Mouse (Mus musculus): ENCODE data around the gene Ermap.

Gene Ermap

DNA sequence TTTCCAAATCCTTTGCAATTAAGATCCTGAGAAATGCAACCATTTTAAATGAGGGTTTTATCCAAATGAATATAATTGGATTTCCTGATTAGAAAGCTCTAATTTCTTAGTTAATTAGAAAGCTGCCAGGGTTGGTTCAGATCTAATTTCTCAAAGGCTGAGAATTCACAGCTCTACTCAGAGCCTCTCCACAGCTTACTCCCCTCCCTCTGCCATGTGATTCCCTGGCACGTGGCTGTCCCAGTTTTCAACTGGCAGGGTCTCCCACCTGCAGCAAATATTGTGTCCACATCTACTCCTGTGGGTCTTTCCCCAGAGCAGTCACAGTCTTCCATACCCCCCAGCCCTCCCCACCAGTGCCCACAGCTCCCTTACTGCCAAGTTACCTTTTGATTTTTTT, 6.3 kb downstream of the Ermap start:
- no peak for DNase-seq

GRCm38 (mm10) chr4:119181456-119181855, 8.4 kb downstream of the Ermap start:
- no peak for DNase-seq

GRCm38 (mm10) chr4:119180133-119180707, 9.6 kb downstream of the Ermap start:
- DNase-seq, result no peak

GRCm38 (mm10) chr4:119178331-119178730, 11.5 kb downstream of the Ermap start:
- DNase-seq, result no peak

GRCm38 (mm10) chr4:119177702-119178101, 12.1 kb downstream of the Ermap start:
- DNase-seq, result no peak

- DNase-seq, result peak; percentile 84
These were observed 15.9 kb downstream of the Ermap start, which contains the start of gene Zfp691 for GRCm38 (mm10) chr4:119173851-119174453. Zfp691 (minus strand) TSS chr4:119174195.

GRCm38 (mm10) chr4:119172919-119173650, 16.7 kb downstream of the Ermap start:
- no peak for DNase-seq

DNA sequence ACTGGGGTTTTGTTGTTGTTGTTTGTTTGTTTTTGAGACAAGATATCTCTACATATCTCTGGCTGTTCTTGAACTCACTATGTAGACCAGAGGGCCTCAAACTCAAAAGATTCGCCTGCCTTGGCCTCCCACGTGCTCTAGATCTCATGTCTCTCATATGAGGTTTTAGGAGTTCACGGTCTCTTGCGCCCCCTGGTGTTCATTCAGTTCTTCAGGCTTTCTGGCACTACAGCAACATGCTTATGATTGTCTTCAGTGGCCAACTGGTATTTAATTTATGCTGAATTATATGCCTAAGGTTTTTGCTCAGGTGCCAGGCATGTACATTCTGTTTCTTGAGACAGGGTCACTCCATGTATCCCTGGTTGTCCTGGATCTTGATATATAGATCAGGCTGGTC, 22.1 kb downstream of the Ermap start:
- peak; percentile 88 for DNase-seq

DNA sequence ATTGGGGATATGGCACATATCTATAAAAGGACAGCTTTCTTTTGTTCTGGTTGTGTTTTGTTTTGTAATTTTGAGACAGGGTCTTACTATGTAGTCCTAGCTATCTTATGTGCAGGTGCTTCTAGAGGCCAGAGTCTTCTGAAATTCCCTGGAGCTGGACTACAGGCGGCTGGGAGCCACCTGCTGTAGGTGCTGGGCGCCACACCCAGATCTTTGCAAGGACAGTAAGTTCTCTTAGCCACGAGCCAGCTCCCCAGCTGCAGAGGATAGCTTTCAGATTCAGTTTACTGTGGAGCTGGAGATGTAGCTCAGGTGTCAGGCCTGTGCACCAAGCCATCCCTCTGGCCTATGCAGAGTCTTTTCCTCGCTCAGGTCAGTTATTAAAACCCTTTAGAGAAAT, 22.7 kb downstream of the Ermap start:
- DNase-seq, result no peak

- no peak for DNase-seq
These were observed 23.9 kb downstream of the Ermap start for GRCm38 (mm10) chr4:119165916-119166315.

GRCm38 (mm10) chr4:119162990-119163389, 26.8 kb downstream of the Ermap start:
- no peak for DNase-seq

DNA sequence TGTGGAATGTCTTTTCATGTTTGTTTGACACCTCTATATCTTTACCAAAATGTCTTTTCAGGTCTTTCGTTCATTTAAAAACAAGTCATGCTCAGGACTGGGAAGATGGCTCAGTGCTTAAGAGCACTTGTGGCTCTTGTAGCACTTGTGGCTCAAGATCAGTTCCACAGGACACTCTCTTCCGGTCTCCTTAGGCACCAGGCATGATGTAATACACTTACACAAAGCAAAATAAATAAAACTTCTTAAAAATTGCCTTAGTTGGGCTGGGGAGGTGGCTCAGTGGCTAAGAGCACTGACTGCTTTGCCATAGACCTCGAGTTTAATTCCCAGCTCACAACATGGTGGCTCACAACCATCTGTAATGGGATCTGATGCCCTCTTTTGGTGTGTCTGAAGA, 28.5 kb downstream of the Ermap start:
- DNase-seq, result no peak

- DNase-seq, result no peak
These were observed 31.9 kb downstream of the Ermap start for GRCm38 (mm10) chr4:119157891-119158290.

- peak; percentile 71 for DNase-seq
These were observed 32.6 kb downstream of the Ermap start for GRCm38 (mm10) chr4:119157186-119157585.

DNA sequence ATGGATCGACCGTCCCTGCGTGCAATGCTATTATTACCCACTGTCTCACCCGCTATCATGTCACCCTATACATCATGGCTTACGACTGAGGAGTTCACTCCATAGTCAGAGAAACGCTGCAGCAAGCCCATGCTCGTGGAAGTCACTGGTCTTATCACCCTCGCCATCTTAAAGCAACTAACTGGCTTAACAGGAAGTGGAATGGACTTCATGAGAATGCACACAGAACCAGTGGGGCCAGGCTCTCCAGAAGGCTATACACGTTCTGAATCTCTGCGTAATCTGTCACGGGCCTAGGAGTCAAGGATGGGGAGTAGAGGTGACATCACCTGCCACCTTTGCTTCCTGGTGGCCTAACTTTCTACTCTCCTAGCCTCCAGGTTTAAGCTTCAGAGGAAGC, 41.1 kb downstream of the Ermap start:
- DNase-seq, result no peak

GRCm38 (mm10) chr4:119147347-119147746, 42.5 kb downstream of the Ermap start:
- no peak for DNase-seq

GRCm38 (mm10) chr4:119146816-119147215, 43.0 kb downstream of the Ermap start:
- DNase-seq, result no peak

GRCm38 (mm10) chr4:119142230-119142871, 47.5 kb downstream of the Ermap start:
- peak; percentile 78 for DNase-seq

DNA sequence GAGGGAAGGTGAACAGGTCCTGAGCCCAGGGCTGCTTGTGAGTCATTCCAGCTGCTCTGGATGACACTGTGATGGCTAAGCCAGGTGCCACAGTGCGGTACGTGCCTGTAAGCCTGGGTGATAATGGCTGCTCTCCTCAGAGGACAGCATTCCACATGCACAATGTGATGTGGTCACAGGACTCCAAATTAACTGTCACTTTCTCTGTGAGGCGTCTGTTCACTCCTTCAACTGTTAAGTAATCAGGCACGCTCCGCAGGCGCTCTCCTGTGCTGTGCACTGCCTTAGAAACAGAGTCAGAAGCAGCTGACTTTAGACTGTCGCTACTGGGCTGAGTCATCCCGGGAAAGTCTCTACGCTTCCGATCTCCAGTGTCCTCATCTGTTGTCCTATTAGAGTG, 48.6 kb downstream of the Ermap start:
- no peak for DNase-seq

GRCm38 (mm10) chr4:119140126-119140525, 49.7 kb downstream of the Ermap start:
- DNase-seq, result no peak

DNA sequence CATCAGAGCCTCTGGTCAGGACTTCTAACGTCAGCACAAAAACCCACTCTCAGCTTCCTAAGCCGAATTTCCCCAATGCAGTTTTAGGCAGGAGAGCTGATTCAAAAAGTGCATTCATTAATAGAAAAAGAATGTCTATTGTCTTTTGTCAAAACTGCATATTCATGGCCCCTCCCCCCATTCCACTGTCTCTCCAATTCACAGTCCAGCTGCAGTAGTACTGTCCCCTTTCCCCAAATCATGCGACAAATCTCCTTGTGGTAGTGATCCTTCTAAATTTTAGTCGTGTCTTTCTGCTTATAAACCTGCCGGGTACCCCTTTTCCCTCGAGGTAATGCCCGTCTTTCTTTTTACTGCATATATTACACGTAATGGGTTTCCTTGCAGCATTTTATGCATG, 51.0 kb downstream of the Ermap start:
- no peak for DNase-seq

GRCm38 (mm10) chr4:119138171-119138570, 51.6 kb downstream of the Ermap start:
- peak; percentile 74 for DNase-seq

DNA sequence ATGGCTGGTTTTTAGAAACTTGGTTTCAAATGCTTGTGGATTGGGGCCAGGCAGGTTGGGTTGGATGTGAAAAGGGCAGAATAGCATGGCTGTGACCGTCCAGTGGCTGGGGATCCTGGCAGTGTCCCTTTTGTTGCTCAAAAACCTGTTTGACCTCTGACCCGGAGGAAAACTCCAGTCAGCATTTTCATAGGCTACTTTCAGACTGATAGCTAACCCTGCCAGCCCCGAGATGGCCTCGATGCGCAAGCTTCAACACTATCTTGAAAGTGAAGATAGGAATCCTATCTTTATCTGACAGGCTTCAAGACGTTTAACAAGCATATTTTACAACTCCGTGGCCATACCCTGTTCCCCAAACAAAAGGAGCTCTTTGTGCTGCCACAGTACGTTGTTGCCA, 52.5 kb downstream of the Ermap start:
- no peak for DNase-seq

DNA sequence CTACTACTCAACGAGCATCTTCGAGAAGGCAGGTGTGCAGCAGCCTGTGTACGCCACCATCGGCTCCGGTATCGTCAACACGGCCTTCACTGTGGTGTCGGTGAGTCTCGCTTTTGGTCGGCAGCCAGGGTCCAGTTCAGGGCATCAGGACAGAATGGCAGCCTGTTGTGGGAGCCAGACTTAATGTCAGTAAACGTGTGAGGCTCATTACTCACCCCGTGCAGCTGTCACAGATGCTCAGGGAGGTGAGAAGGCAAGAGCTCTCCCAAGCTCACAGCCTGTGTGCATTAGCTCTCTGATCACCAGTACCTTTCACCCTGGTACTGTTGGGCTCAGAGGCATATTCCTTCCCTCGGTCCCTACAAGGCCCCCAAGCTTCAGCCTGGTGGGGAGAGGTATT, 56.0 kb downstream of the Ermap start:
- no peak for DNase-seq

All from right cerebral cortex, postnatal 4 days (tissue).